Mouse (Mus musculus): Measurements from ENCODE around the gene Pitx3. TPM values are rescaled to one million over a fixed set of nuclear protein-coding genes. Genes with fewer than 3 reads are reported as not detected.

Pitx3 gene
- polyA plus RNA-seq, 1 experiment from 2014 or later = 0.18 TPM

- H3K27me3 ChIP-seq (ENCODE audit: control insufficient read depth, insufficient read depth, low read length) = no peaks in the 10 kb centered on the region
- H3K27ac ChIP-seq (ENCODE audit: low read depth, low read length) = no peak overlapping the region
- ATAC-seq (ENCODE audit: low FRiP score) (no peak), DNase-seq (ENCODE audit: low spot score, missing footprints) (no peak)
- no peaks in the 10 kb centered on the region for H3K4me1 ChIP-seq (ENCODE audit: control insufficient read depth, insufficient read depth, low read length)
- no peaks in the 10 kb centered on the region for H3K36me3 ChIP-seq (ENCODE audit: control insufficient read depth, insufficient read depth, low read length)
- no peaks in the 10 kb centered on the region for H3K9me3 ChIP-seq (ENCODE audit: control insufficient read depth, low read length)
- H3K9ac ChIP-seq (ENCODE audit: low read length) = no peak overlapping the region
- no peak overlapping the region for H3K4me2 ChIP-seq
- WGBS = 85% methylated on average over 3 of the region's 3 CpGs
- H3K4me3 ChIP-seq (ENCODE audit: low read depth, low read length) = no peak overlapping the region
These were observed 48.6 kb downstream of the Pitx3 start for GRCm38 (mm10) chr19:46099561-46099960.

- WGBS = 89% methylated on average over 5 of the region's 5 CpGs
These were observed 51.7 kb downstream of the Pitx3 start for GRCm38 (mm10) chr19:46096396-46096795.

GRCm38 (mm10) chr19:46095291-46095690, 52.8 kb downstream of the Pitx3 start:
- Histone ChIP-seq H3K4me2 (no peak overlapping the region), H3K27ac (ENCODE audit: low read depth, low read length) (no peak overlapping the region), H3K36me3 (ENCODE audit: control insufficient read depth, insufficient read depth, low read length) (no peaks in the 10 kb centered on the region), H3K9me3 (ENCODE audit: control insufficient read depth, low read length) (no peaks in the 10 kb centered on the region), H3K9ac (ENCODE audit: low read length) (no peak overlapping the region), H3K27me3 (ENCODE audit: control insufficient read depth, insufficient read depth, low read length) (no peaks in the 10 kb centered on the region), H3K4me3 (ENCODE audit: low read depth, low read length) (no peak overlapping the region), H3K4me1 (ENCODE audit: control insufficient read depth, insufficient read depth, low read length) (no peaks in the 10 kb centered on the region)
- DNase-seq (ENCODE audit: low spot score, missing footprints) = no peak
- WGBS = 89% methylated on average over 3 of the region's 4 CpGs
- ATAC-seq (ENCODE audit: low FRiP score) = no peak

More at GRCm38 (mm10) chr19:46096396-46096795, 51.7 kb downstream of the Pitx3 start:
- Histone ChIP-seq H3K36me3 (ENCODE audit: control insufficient read depth, insufficient read depth, low read length) (no peaks in the 10 kb centered on the region), H3K9ac (ENCODE audit: low read length) (no peak overlapping the region), H3K4me2 (no peak overlapping the region), H3K4me1 (ENCODE audit: control insufficient read depth, insufficient read depth, low read length) (no peaks in the 10 kb centered on the region), H3K27me3 (ENCODE audit: control insufficient read depth, insufficient read depth, low read length) (no peaks in the 10 kb centered on the region), H3K4me3 (ENCODE audit: low read depth, low read length) (no peak overlapping the region), H3K9me3 (ENCODE audit: control insufficient read depth, low read length) (no peaks in the 10 kb centered on the region), H3K27ac (ENCODE audit: low read depth, low read length) (no peak overlapping the region)
- DNase-seq (ENCODE audit: low spot score, missing footprints) = no peak
- no peak for ATAC-seq (ENCODE audit: low FRiP score)

GRCm38 (mm10) chr19:46094144-46094543, 54.0 kb downstream of the Pitx3 start:
- ATAC-seq (ENCODE audit: low FRiP score) (no peak), DNase-seq (ENCODE audit: low spot score, missing footprints) (no peak)
- Histone ChIP-seq H3K4me1 (ENCODE audit: control insufficient read depth, insufficient read depth, low read length) (no peaks in the 10 kb centered on the region), H3K36me3 (ENCODE audit: control insufficient read depth, insufficient read depth, low read length) (no peaks in the 10 kb centered on the region), H3K4me3 (ENCODE audit: low read depth, low read length) (no peak overlapping the region), H3K27me3 (ENCODE audit: control insufficient read depth, insufficient read depth, low read length) (no peaks in the 10 kb centered on the region), H3K9me3 (ENCODE audit: control insufficient read depth, low read length) (no peaks in the 10 kb centered on the region), H3K4me2 (no peak overlapping the region), H3K27ac (ENCODE audit: low read depth, low read length) (no peak overlapping the region), H3K9ac (ENCODE audit: low read length) (no peak overlapping the region)
- WGBS = 98% methylated on average over 2 of the region's 2 CpGs

GRCm38 (mm10) chr19:46091641-46092040, 56.5 kb downstream of the Pitx3 start:
- Histone ChIP-seq H3K36me3 (ENCODE audit: control insufficient read depth, insufficient read depth, low read length) (no peaks in the 10 kb centered on the region), H3K27ac (ENCODE audit: low read depth, low read length) (no peak overlapping the region), H3K9ac (ENCODE audit: low read length) (no peak overlapping the region), H3K4me3 (ENCODE audit: low read depth, low read length) (no peak overlapping the region), H3K9me3 (ENCODE audit: control insufficient read depth, low read length) (no peaks in the 10 kb centered on the region), H3K4me1 (ENCODE audit: control insufficient read depth, insufficient read depth, low read length) (no peaks in the 10 kb centered on the region), H3K4me2 (no peak overlapping the region), H3K27me3 (ENCODE audit: control insufficient read depth, insufficient read depth, low read length) (no peaks in the 10 kb centered on the region)
- ATAC-seq (ENCODE audit: low FRiP score) (no peak), DNase-seq (ENCODE audit: low spot score, missing footprints) (no peak)
- WGBS = 90% methylated on average over 4 of the region's 4 CpGs

- H3K27ac ChIP-seq (ENCODE audit: low read depth, low read length) = no peak overlapping the region
- whole genome bisulfite sequencing = 91% methylated on average over 7 of the region's 7 CpGs
- no peaks in the 10 kb centered on the region for H3K27me3 ChIP-seq (ENCODE audit: control insufficient read depth, insufficient read depth, low read length)
- ATAC-seq (ENCODE audit: low FRiP score) (no peak), DNase-seq (ENCODE audit: low spot score, missing footprints) (no peak)
- peaks cover 25% of the 10 kb centered on the region for H3K36me3 ChIP-seq (ENCODE audit: control insufficient read depth, insufficient read depth, low read length)
- no peak overlapping the region for H3K4me2 ChIP-seq
- no peaks in the 10 kb centered on the region for H3K4me1 ChIP-seq (ENCODE audit: control insufficient read depth, insufficient read depth, low read length)
- no peak overlapping the region for H3K4me3 ChIP-seq (ENCODE audit: low read depth, low read length)
- no peaks in the 10 kb centered on the region for H3K9me3 ChIP-seq (ENCODE audit: control insufficient read depth, low read length)
- no peak overlapping the region for H3K9ac ChIP-seq (ENCODE audit: low read length)
These were observed 60.3 kb downstream of the Pitx3 start for GRCm38 (mm10) chr19:46087871-46088270.

GRCm38 (mm10) chr19:46086337-46086736, 61.8 kb downstream of the Pitx3 start:
- peak; percentile 93 for DNase-seq (ENCODE audit: low spot score, missing footprints)

More at GRCm38 (mm10) chr19:46086337-46086736, 61.8 kb downstream of the Pitx3 start:
- WGBS = 54% methylated on average over 3 of the region's 3 CpGs
- H3K9ac ChIP-seq (ENCODE audit: low read length) = no peak overlapping the region
- H3K27ac ChIP-seq (ENCODE audit: low read depth, low read length) = no peak overlapping the region
- no peaks in the 10 kb centered on the region for H3K4me1 ChIP-seq (ENCODE audit: control insufficient read depth, insufficient read depth, low read length)
- peaks cover 39% of the 10 kb centered on the region for H3K36me3 ChIP-seq (ENCODE audit: control insufficient read depth, insufficient read depth, low read length)
- H3K4me3 ChIP-seq (ENCODE audit: low read depth, low read length) = no peak overlapping the region
- no peaks in the 10 kb centered on the region for H3K9me3 ChIP-seq (ENCODE audit: control insufficient read depth, low read length)
- no peaks in the 10 kb centered on the region for H3K27me3 ChIP-seq (ENCODE audit: control insufficient read depth, insufficient read depth, low read length)
- H3K4me2 ChIP-seq = no peak overlapping the region
- ATAC-seq (ENCODE audit: low FRiP score) = no peak

Other genes with a start within 250 kb of the Pitx3 start
- gene Armh3, start 149.8 kb downstream of the Pitx3 start, polyA plus RNA-seq (2014; fragmentation: Nextera tagmentation; extraction: Ambion mirVana) = 13.9 and 14.2 TPM in 2 replicates
- gene Hps6, start 144.8 kb downstream of the Pitx3 start, polyA plus RNA-seq (2014; fragmentation: Nextera tagmentation; extraction: Ambion mirVana) = 1.0 and 1.4 TPM in 2 replicates
- gene Pprc1, start 103.4 kb downstream of the Pitx3 start, polyA plus RNA-seq (2014; fragmentation: Nextera tagmentation; extraction: Ambion mirVana) = 38.2 and 48.5 TPM in 2 replicates
- 72.1 and 77.0 TPM in 2 replicates for gene Ldb1, start 103.1 kb downstream of the Pitx3 start, polyA plus RNA-seq (2014; fragmentation: Nextera tagmentation; extraction: Ambion mirVana)
- gene Nolc1, start 72.5 kb downstream of the Pitx3 start, polyA plus RNA-seq (2014; fragmentation: Nextera tagmentation; extraction: Ambion mirVana) = 115 and 117 TPM in 2 replicates
- not detected in 2 replicates for gene Elovl3, start 16.4 kb downstream of the Pitx3 start, polyA plus RNA-seq (2014; fragmentation: Nextera tagmentation; extraction: Ambion mirVana)
- gene Gbf1, start 4.2 kb upstream of the Pitx3 start, polyA plus RNA-seq (2014; fragmentation: Nextera tagmentation; extraction: Ambion mirVana) = 36.6 and 42.6 TPM in 2 replicates
- gene Nfkb2, start 156.0 kb upstream of the Pitx3 start, polyA plus RNA-seq (2014; fragmentation: Nextera tagmentation; extraction: Ambion mirVana) = 3.2 and 3.9 TPM in 2 replicates
- 10.7 and 11.0 TPM in 2 replicates for gene Psd, start 178.8 kb upstream of the Pitx3 start, polyA plus RNA-seq (2014; fragmentation: Nextera tagmentation; extraction: Ambion mirVana)
- gene Fbxl15, start 179.9 kb upstream of the Pitx3 start, polyA plus RNA-seq (2014; fragmentation: Nextera tagmentation; extraction: Ambion mirVana) = 20.0 and 25.5 TPM in 2 replicates
- 215 and 221 TPM in 2 replicates for gene Cuedc2, start 190.4 kb upstream of the Pitx3 start, polyA plus RNA-seq (2014; fragmentation: Nextera tagmentation; extraction: Ambion mirVana)
- 4.3 and 5.5 TPM in 2 replicates for gene Mfsd13a, start 192.8 kb upstream of the Pitx3 start, polyA plus RNA-seq (2014; fragmentation: Nextera tagmentation; extraction: Ambion mirVana)
- gene 2310034G01Rik, start 202.0 kb upstream of the Pitx3 start, polyA plus RNA-seq (2014; fragmentation: Nextera tagmentation; extraction: Ambion mirVana) = 1.2 and 1.6 TPM in 2 replicates
- 228 and 233 TPM in 2 replicates for gene Actr1a, start 247.4 kb upstream of the Pitx3 start, polyA plus RNA-seq (2014; fragmentation: Nextera tagmentation; extraction: Ambion mirVana)
- 33.7 and 38.7 TPM in 2 replicates for gene Sufu, start 248.6 kb upstream of the Pitx3 start, polyA plus RNA-seq (2014; fragmentation: Nextera tagmentation; extraction: Ambion mirVana)

All from midbrain, embryonic 11.5 days (tissue).